Mouse (Mus musculus) stomach, embryonic 16.5 days (tissue): ENCODE data around the gene Irgq. TPM values are rescaled to one million over a fixed set of nuclear protein-coding genes. Genes with fewer than 3 reads are reported as not detected.

ENCODE experiments used
- ATAC-seq: fragments of 200-750 bp; cut with Nextera tagmentation; 2 replicates; pipeline ENCODE4 v1.8.0; 2017; ENCODE audit warnings: moderate number of reproducible peaks, moderate TSS enrichment; ENCODE audit not compliant: insufficient read depth, low FRiP score
- H3K27ac ChIP-seq: fragments of 300-500 bp; sonication (generic); 2 replicates; pipeline ENCODE4 v1.5.1; 2014; ENCODE audit warnings: low read length
- H3K27me3 ChIP-seq: fragments of 300-500 bp; sonication (generic); 2 replicates; pipeline ENCODE4 v1.6.1; 2014; ENCODE audit warnings: low read length, control low read depth, mixed read lengths; ENCODE audit not compliant: control insufficient read depth, insufficient read depth
- H3K36me3 ChIP-seq: fragments of 300-500 bp; sonication (generic); 2 replicates; pipeline ENCODE4 v1.6.1; 2014; ENCODE audit warnings: low read length; ENCODE audit not compliant: control insufficient read depth, insufficient read depth
- H3K4me1 ChIP-seq: fragments of 300-500 bp; sonication (generic); 2 replicates; pipeline ENCODE4 v1.6.1; 2014; ENCODE audit warnings: low read length, control low read depth, mixed read lengths; ENCODE audit not compliant: control insufficient read depth, insufficient read depth
- H3K4me2 ChIP-seq: fragments of 300-500 bp; sonication (generic); 2 replicates; pipeline ENCODE4 v1.6.1; 2014; ENCODE audit warnings: low read depth, low read length, mixed read lengths
- H3K4me3 ChIP-seq: fragments of 300-500 bp; sonication (generic); replicated peaks from 2 replicates; pipeline ENCODE4 v1.5.1; 2014; ENCODE audit warnings: mild to moderate bottlenecking, low read length
- H3K9ac ChIP-seq: fragments of 300-500 bp; sonication (generic); 2 replicates; pipeline ENCODE4 v1.6.1; 2014; ENCODE audit warnings: low read length
- H3K9me3 ChIP-seq: fragments of 300-500 bp; sonication (generic); replicated peaks from 2 replicates; pipeline ENCODE4 v1.6.1; 2016; ENCODE audit warnings: low read length, control low read depth; ENCODE audit not compliant: control insufficient read depth
- WGBS: fragments of 180-500 bp; shearing (Covaris S2); extraction: QIAGEN DNeasy Blood & Tissue Kit; methylation state at CpG from one replicate; pipeline ENCODE4 v1.1.7; 2014; 5-methylcytosine and 5-hydroxymethylcytosine counted together
- polyA plus RNA-seq: library from polyadenylated mRNA; unstranded; fragments of >200 nt; fragmentation: Nextera tagmentation; extraction: Ambion mirVana; gene quantifications from 2 replicates; pipeline ENCODE4 v1.2.1, GENCODE M21; 2015

Irgq gene
- polyA plus RNA-seq, 1 experiment from 2014 or later = 5.6 TPM

GRCm38 (mm10) chr7:24488303-24488702 is 42.2 kb upstream of the Irgq start:
- no peak overlapping the region for H3K4me3 ChIP-seq
- H3K36me3 ChIP-seq = no peaks in the 10 kb centered on the region
- no peak overlapping the region for H3K4me2 ChIP-seq
- no peaks in the 10 kb centered on the region for H3K27me3 ChIP-seq
- 0 out of 2 replicates have a peak, but pooled peaks cover 3% of the 10 kb centered on the region for H3K4me1 ChIP-seq
- no peaks in the 10 kb centered on the region for H3K9me3 ChIP-seq
- H3K27ac ChIP-seq = no peak overlapping the region
- ATAC-seq = no peak
- no peak overlapping the region for H3K9ac ChIP-seq
- WGBS = 84% methylated on average over 8 of the region's 8 CpGs

- H3K9ac ChIP-seq = peak overlapping the region; percentile 61
- peak; percentile 41; the same call in 1 of the 2 replicates for ATAC-seq
- WGBS = 9% methylated on average over 43 of the region's 43 CpGs
- no peak overlapping the region for H3K27ac ChIP-seq
- peak overlapping the region; percentile 58 for H3K4me2 ChIP-seq
- no peaks in the 10 kb centered on the region for H3K36me3 ChIP-seq
- H3K4me1 ChIP-seq = peaks cover 12% of the 10 kb centered on the region
- no peaks in the 10 kb centered on the region for H3K9me3 ChIP-seq
- H3K27me3 ChIP-seq = peaks cover 22% of the 10 kb centered on the region
- H3K4me3 ChIP-seq = peak overlapping the region; percentile 38
These were observed 30.5 kb upstream of the Irgq start for GRCm38 (mm10) chr7:24499856-24500577.

- Histone ChIP-seq H3K4me1 (peaks cover 20% of the 10 kb centered on the region), H3K27me3 (peaks cover 22% of the 10 kb centered on the region), H3K36me3 (no peaks in the 10 kb centered on the region), H3K9me3 (no peaks in the 10 kb centered on the region), H3K4me3 (no peak overlapping the region), H3K27ac (no peak overlapping the region), H3K4me2 (no peak overlapping the region), H3K9ac (no peak overlapping the region)
- WGBS = 34% methylated on average over 7 of the region's 7 CpGs
- no peak for ATAC-seq
These were observed 29.6 kb upstream of the Irgq start for GRCm38 (mm10) chr7:24500929-24501328.

GRCm38 (mm10) chr7:24501492-24501891 is 29.0 kb upstream of the Irgq start:
- no peak for ATAC-seq
- Histone ChIP-seq H3K27ac (no peak overlapping the region), H3K27me3 (peaks cover 22% of the 10 kb centered on the region), H3K4me3 (no peak overlapping the region), H3K4me2 (no peak overlapping the region), H3K36me3 (no peaks in the 10 kb centered on the region), H3K4me1 (peaks cover 25% of the 10 kb centered on the region), H3K9me3 (no peaks in the 10 kb centered on the region), H3K9ac (no peak overlapping the region)
- WGBS = 50% methylated on average over 21 of the region's 21 CpGs

- Histone ChIP-seq H3K36me3 (no peaks in the 10 kb centered on the region), H3K27me3 (peaks cover 13% of the 10 kb centered on the region), H3K4me2 (peak overlapping the region; percentile 21; the same call in 1 of the 2 replicates), H3K9me3 (no peaks in the 10 kb centered on the region), H3K9ac (0 out of 2 replicates have a peak overlapping the region, but pooled peaks have one; percentile 28), H3K27ac (no peak overlapping the region), H3K4me1 (peaks cover 30% of the 10 kb centered on the region), H3K4me3 (no peak overlapping the region)
- ATAC-seq = no peak
- 14% methylated on average over 10 of the region's 10 CpGs for WGBS
These were observed 26.5 kb upstream of the Irgq start for GRCm38 (mm10) chr7:24504004-24504403.

GRCm38 (mm10) chr7:24504868-24505267 is 25.6 kb upstream of the Irgq start:
- Histone ChIP-seq H3K9ac (no peak overlapping the region), H3K36me3 (no peaks in the 10 kb centered on the region), H3K4me3 (no peak overlapping the region), H3K4me2 (0 out of 2 replicates have a peak overlapping the region, but pooled peaks have one; percentile 9), H3K27me3 (peaks cover 9% of the 10 kb centered on the region), H3K27ac (no peak overlapping the region), H3K4me1 (peaks cover 30% of the 10 kb centered on the region), H3K9me3 (no peaks in the 10 kb centered on the region)
- WGBS = 31% methylated on average over 4 of the region's 4 CpGs
- no peak for ATAC-seq

- no peak overlapping the region for H3K27ac ChIP-seq
- peaks cover 4% of the 10 kb centered on the region; the same call in 1 of the 2 replicates for H3K27me3 ChIP-seq
- no peaks in the 10 kb centered on the region for H3K36me3 ChIP-seq
- no peak for ATAC-seq
- H3K9me3 ChIP-seq = no peaks in the 10 kb centered on the region
- H3K4me3 ChIP-seq = no peak overlapping the region
- peak overlapping the region; percentile 91 for H3K4me2 ChIP-seq
- 27% methylated on average over 15 of the region's 15 CpGs for WGBS
- no peak overlapping the region for H3K9ac ChIP-seq
- peaks cover 23% of the 10 kb centered on the region for H3K4me1 ChIP-seq
These were observed 24.9 kb upstream of the Irgq start for GRCm38 (mm10) chr7:24505447-24506064.

GRCm38 (mm10) chr7:24506065-24506459 is 24.4 kb upstream of the Irgq start:
- no peak for ATAC-seq
- H3K4me2 ChIP-seq = peak overlapping the region; percentile 91
- peak overlapping the region; percentile 99; the same call in 1 of the 2 replicates for H3K27ac ChIP-seq
- no peaks in the 10 kb centered on the region for H3K36me3 ChIP-seq
- 0 out of 2 replicates have a peak, but pooled peaks cover 2% of the 10 kb centered on the region for H3K27me3 ChIP-seq
- WGBS = 16% methylated on average over 3 of the region's 3 CpGs
- H3K9ac ChIP-seq = peak overlapping the region; percentile 99; the same call in 1 of the 2 replicates
- H3K9me3 ChIP-seq = no peaks in the 10 kb centered on the region
- peak overlapping the region; percentile 81 for H3K4me3 ChIP-seq
- peaks cover 22% of the 10 kb centered on the region for H3K4me1 ChIP-seq

- no peak for ATAC-seq
- H3K4me3 ChIP-seq = peak overlapping the region; percentile 81
- 2% methylated on average over 12 of the region's 12 CpGs for WGBS
- no peaks in the 10 kb centered on the region for H3K9me3 ChIP-seq
- H3K4me2 ChIP-seq = peak overlapping the region; percentile 91
- H3K36me3 ChIP-seq = no peaks in the 10 kb centered on the region
- H3K9ac ChIP-seq = peak overlapping the region; percentile 99
- 0 out of 2 replicates have a peak, but pooled peaks cover 2% of the 10 kb centered on the region for H3K27me3 ChIP-seq
- peaks cover 22% of the 10 kb centered on the region for H3K4me1 ChIP-seq
- H3K27ac ChIP-seq = peak overlapping the region; percentile 99
These were observed 24.0 kb upstream of the Irgq start for GRCm38 (mm10) chr7:24506476-24506837.
